8 mouse cellular contexts compared by ENCODE assay signal in genomic region chr5:36958837-36959236, GRCm38 (mm10). TPM values are rescaled to one million over a fixed set of nuclear protein-coding genes. Genes with fewer than 3 reads are reported as not detected.
DNase-seq lines count a peak whose midpoint lies in the region; ATAC-seq and TF ChIP-seq lines count a peak whose summit lies in the region.

No protein-coding gene starts in this region.

- H3ac ChIP-seq in C2C12 (ENCODE audit: control insufficient read depth, insufficient read length, low read depth), result no peak overlapping the region

- H3K4me1 ChIP-seq in lung, postnatal 0 days (ENCODE audit: insufficient read depth, low read depth, low read length), result no peaks in the 10 kb centered on the region

- no peak overlapping the region for H3K4me3 ChIP-seq in C2C12 (ENCODE audit: insufficient read depth, poor library complexity, severe bottlenecking)
- H3K4me3 ChIP-seq in lung, postnatal 0 days (ENCODE audit: low read depth, low read length), result no peak overlapping the region

- ATAC-seq in frontal cortex, adult (ENCODE audit: low TSS enrichment), result peak; percentile 60
- no peak for ATAC-seq in lung, postnatal 0 days

- H3K4me2 ChIP-seq in lung, postnatal 0 days (replicated peaks; ENCODE audit: low read depth, low read length), result no peak overlapping the region

- H3K36me3 ChIP-seq in C2C12 (ENCODE audit: control insufficient read depth, insufficient read depth), result no peaks in the 10 kb centered on the region
- no peaks in the 10 kb centered on the region for H3K36me3 ChIP-seq in lung, postnatal 0 days (ENCODE audit: insufficient read depth, low read length)

- no peak overlapping the region for H3K9ac ChIP-seq in lung, postnatal 0 days (replicated peaks; ENCODE audit: low read depth)

- peak; percentile 71 for DNase-seq in ES-CJ7 (ENCODE audit: low read depth, low spot score)
- peak; percentile 51 for DNase-seq in cerebellum, adult 8-10 months
- peak; percentile 84 for DNase-seq in kidney, postnatal 10 days
- peak; percentile 61 for DNase-seq in lung, postnatal 0 days (ENCODE audit: low spot score)
- peak; percentile 62 for DNase-seq in retina, postnatal 7 days (ENCODE audit: low read depth, low spot score)
- peak; percentile 33 to 45 for DNase-seq in urinary bladder, postnatal 36 days (ENCODE audit: low spot score in 2 of 2)

- H3K9me3 ChIP-seq in lung, postnatal 0 days (ENCODE audit: low read length), result no peaks in the 10 kb centered on the region

- H3K79me3 ChIP-seq in C2C12 (ENCODE audit: low read depth), result no peaks in the 10 kb centered on the region

- TF ChIP-seq CTCF in C2C12 (IDR thresholded peaks at IDR 0.05; ENCODE audit: control insufficient read depth, insufficient read depth, insufficient read length), result peak; percentile 60
- TF ChIP-seq CTCF in lung, postnatal 0 days (IDR thresholded peaks at IDR 0.05), result peak; percentile 78

- no peak overlapping the region for H3K27ac ChIP-seq in lung, postnatal 0 days (ENCODE audit: low read length)

- 26% methylated on average over 5 of the region's 5 CpGs for WGBS in lung, postnatal 0 days

- no peaks in the 10 kb centered on the region for H3K27me3 ChIP-seq in C2C12 (ENCODE audit: control insufficient read depth, insufficient read depth, insufficient read length)
- no peaks in the 10 kb centered on the region for H3K27me3 ChIP-seq in lung, postnatal 0 days (replicated peaks; ENCODE audit: insufficient read depth, low read length)

- H3K79me2 ChIP-seq in C2C12 (ENCODE audit: control insufficient read depth, insufficient read depth), result no peaks in the 10 kb centered on the region

- no peak for TF ChIP-seq EP300 in lung, postnatal 0 days (IDR thresholded peaks at IDR 0.05)

TF ChIP-seq in C2C12, 6 proteins besides CTCF, POLR2A, EP300 and RAD21:
- TF ChIP-seq MYOG (IDR thresholded peaks at IDR 0.05; ENCODE audit: control insufficient read depth, extremely low read depth, insufficient read length) (no peak), FOSL1 (IDR thresholded peaks at IDR 0.05; ENCODE audit: insufficient read depth, low read length, poor library complexity, severe bottlenecking) (no peak), MAX (IDR thresholded peaks at IDR 0.05) (no peak), USF1 (IDR thresholded peaks at IDR 0.05; ENCODE audit: low read depth) (no peak), CEBPB (IDR thresholded peaks at IDR 0.05; ENCODE audit: low read depth) (no peak), MYOD1 (IDR thresholded peaks at IDR 0.05; ENCODE audit: control insufficient read depth, insufficient read length, low read depth) (no peak)

RNA-seq across cellular contexts. Expression of gene Wfs1, which starts 30.2 kb away (rescaled TPM):
- polyA plus RNA-seq in C2C12 (2012; fragmentation: generic; extraction: Trizol), result 16.2 TPM
- 6.5 and 7.2 TPM in 2 replicates for polyA plus RNA-seq in lung, postnatal 0 days (2015; fragmentation: Nextera tagmentation; extraction: Ambion mirVana)
